Mouse (Mus musculus) G1E-ER4 (cell line): ENCODE data around the gene 1700067K01Rik. TPM values are rescaled to one million over a fixed set of nuclear protein-coding genes. Genes with fewer than 3 reads are reported as not detected.

ENCODE experiments used
- GATA1 ChIP-seq: IDR thresholded peaks from one replicate; pipeline ENCODE4 v1.8.0; 2012; ENCODE audit warnings: low read length, inconsistent platforms
- polyA plus RNA-seq: library from polyadenylated mRNA; stranded (reverse); fragments of >175 nt; gene quantifications from 2 replicates; pipeline ENCODE4 v1.2.3, GENCODE M21; 2012

Gene 1700067K01Rik
- polyA plus RNA-seq, 1 experiment: 1.1 TPM

- TF ChIP-seq GATA1: no peak
Measured at GRCm38 (mm10) chr8:83976779-83977350, 24.4 kb upstream of the 1700067K01Rik start.

DNA sequence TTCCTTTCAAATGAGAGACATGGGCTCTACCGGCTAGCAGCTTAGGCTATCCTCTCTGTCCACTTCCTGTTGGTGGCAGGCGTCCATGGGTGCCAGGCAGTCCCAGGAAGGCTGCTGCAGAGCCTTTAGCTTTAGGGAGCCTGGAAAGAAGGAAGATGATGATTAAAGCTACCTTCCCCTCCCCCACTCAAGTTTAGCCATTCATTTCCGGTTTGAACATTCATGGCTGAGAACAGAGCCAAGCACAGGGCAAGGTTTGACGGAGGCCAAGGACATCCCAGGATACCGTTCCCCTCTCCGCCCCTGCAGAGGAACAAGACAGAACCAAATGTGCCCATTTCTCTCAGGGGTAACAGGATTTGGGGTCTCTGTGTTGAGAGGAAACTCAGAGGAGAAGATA, 23.7 kb upstream of the 1700067K01Rik start:
- no peak for TF ChIP-seq GATA1

DNA sequence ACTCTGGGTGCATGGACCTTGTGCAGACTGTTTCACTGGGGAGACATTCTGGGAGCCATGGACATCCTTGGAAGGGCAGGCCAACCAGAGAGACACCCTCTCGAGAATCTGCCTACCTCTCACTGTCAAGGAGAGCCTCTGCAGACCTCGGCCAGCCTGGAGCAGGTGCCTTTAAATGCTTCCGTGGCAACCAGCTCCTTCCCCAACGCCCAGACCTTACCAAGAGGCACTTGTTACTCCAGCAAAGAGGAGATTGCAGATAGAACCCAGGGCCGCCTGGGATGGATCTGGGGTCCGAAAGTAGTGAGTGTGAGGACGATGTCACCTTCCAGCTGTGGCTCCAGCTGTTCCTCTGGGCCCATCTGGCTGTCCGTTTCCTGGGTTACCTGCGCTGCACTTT, 23.1 kb upstream of the 1700067K01Rik start:
- TF ChIP-seq GATA1: no peak

GRCm38 (mm10) chr8:83980250-83980649, 21.1 kb upstream of the 1700067K01Rik start:
- TF ChIP-seq GATA1: no peak

GRCm38 (mm10) chr8:83980845-83981244, 20.5 kb upstream of the 1700067K01Rik start:
- no peak for TF ChIP-seq GATA1

GRCm38 (mm10) chr8:83981533-83981932, 19.8 kb upstream of the 1700067K01Rik start:
- no peak for TF ChIP-seq GATA1

- TF ChIP-seq GATA1: no peak
Measured at GRCm38 (mm10) chr8:83982449-83982848, 18.9 kb upstream of the 1700067K01Rik start.

GRCm38 (mm10) chr8:83989243-83989642, 12.1 kb upstream of the 1700067K01Rik start:
- no peak for TF ChIP-seq GATA1

GRCm38 (mm10) chr8:83990170-83990569, 11.1 kb upstream of the 1700067K01Rik start:
- no peak for TF ChIP-seq GATA1

GRCm38 (mm10) chr8:83992488-83992887, 8.8 kb upstream of the 1700067K01Rik start:
- no peak for TF ChIP-seq GATA1

- TF ChIP-seq GATA1: no peak
Measured at GRCm38 (mm10) chr8:83994030-83994429, 7.3 kb upstream of the 1700067K01Rik start.

DNA sequence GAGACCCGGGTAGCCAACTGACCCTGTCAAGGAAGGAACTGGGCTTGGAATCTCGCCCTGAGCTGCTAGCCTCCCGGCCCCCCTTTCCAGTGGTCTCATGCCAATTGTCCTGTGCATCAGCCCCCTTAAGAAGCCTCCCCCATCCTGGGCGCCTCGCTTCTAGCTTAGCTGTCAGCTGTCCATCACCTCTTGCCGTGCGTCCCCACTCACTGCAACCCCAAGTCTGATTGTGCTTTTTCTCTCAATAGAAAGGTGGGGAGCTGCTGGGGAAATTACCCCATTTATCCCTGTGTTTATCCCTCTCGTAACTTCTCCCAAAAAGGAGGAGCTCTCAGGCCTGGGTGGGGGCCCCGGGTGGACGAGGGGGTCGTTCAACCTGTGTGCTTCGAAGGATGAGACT, 5.3 kb upstream of the 1700067K01Rik start:
- no peak for TF ChIP-seq GATA1

- no peak for TF ChIP-seq GATA1
Measured at GRCm38 (mm10) chr8:83996567-83997505, 4.5 kb upstream of the 1700067K01Rik start.

DNA sequence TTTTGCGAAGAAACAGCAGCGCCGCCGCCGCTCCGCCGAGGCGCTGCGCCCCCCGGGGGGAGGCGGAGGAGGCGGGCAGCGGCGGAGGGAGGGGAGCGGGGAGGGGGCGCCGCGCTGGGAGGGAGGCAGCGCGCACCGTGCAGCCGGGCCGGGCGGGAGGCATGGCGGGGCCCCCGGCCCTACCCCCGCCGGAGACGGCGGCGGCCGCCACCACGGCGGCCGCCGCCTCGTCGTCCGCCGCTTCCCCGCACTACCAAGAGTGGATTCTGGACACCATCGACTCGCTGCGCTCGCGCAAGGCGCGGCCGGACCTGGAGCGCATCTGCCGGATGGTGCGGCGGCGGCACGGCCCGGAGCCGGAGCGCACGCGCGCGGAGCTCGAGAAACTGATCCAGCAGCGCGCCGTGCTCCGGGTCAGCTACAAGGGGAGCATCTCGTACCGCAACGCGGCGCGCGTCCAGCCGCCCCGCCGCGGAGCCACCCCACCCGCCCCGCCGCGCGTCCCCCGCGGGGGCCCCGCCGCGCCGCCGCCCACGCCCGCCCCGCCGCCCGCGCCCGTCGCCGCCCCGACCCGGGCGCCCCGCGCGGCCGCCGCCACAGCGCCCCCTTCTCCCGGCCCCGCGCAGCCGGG, 3.7 kb upstream of the 1700067K01Rik start, which contains the start of gene Samd1:
TSS of gene Samd1 (plus strand) at position 162 of the 631 bp plus-strand sequence.
- no peak for TF ChIP-seq GATA1

- TF ChIP-seq GATA1: no peak
Measured at GRCm38 (mm10) chr8:83998231-83999056, 2.9 kb upstream of the 1700067K01Rik start.
